Mouse (Mus musculus) layer of hippocampus, postnatal 14 days (tissue): ENCODE measurements around the gene Epha5. TPM values are rescaled to one million over a fixed set of nuclear protein-coding genes. Genes with fewer than 3 reads are reported as not detected.

Source experiments
- DNase-seq, 2 experiments: peaks; one replicate each; pipeline ENCODE4 v3.0.0; 2021 to 2022; ENCODE audit warnings: low spot score in 2 of 2, mixed read lengths in 1 of 2
- total RNA-seq, 2 experiments: library from RNA; stranded (reverse); gene quantifications; 2 replicates each; pipeline ENCODE4 v1.2.3; 2021

The Epha5 gene
- total RNA-seq, 2 experiments from 2014 or later = 158 TPM

- DNase-seq = no peak
Observed at GRCm38 (mm10) chr5:84317839-84318238, 99.3 kb downstream of the Epha5 start.

- DNase-seq = no peak
Observed at GRCm38 (mm10) chr5:84313619-84314018, 103.6 kb downstream of the Epha5 start.

DNA sequence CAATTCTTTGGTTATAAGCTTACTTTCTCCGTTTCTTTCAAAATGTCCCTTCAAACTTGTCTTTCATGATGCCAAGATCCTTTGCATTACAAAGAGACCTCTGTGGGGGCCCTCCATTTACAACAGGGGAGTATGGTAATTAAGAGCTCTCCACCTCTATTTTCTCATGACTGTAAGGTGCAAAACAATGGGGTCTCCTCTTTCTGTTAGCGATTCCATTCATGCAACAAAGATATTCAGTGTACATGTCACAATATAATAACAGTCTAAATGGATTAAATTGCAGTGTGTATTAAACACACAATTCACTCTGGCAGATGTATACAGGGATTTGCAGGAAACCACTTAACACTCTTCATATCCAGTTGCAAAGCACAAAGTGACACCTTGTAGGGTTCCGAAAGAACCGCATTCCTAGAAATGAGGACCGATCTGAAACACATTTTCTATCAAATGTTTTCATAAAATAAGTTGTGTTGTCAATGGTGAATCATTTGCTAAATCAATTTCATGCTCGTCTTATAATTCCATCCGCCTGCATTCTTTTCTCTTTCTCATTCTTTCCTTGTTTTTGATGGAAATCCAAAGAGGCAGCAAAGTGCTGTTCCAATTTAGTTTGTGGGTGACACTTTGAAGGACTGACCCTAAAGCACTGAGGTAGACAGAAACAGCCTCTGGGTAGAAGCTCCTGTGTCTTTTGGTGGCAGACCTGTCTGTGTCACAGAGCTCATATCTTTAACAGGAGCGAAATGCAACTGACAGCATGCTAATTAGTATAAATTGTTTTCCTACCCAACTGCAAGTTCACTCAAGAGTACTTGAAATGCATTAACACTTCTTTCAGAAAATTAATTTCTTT is 118.1 kb downstream of the Epha5 start:
- no peak for DNase-seq

- no peak for DNase-seq
Observed at GRCm38 (mm10) chr5:84289429-84289977, 127.7 kb downstream of the Epha5 start.

GRCm38 (mm10) chr5:84281290-84282017 is 135.7 kb downstream of the Epha5 start:
- DNase-seq = no peak

- no peak for DNase-seq
Observed at GRCm38 (mm10) chr5:84276996-84277395, 140.2 kb downstream of the Epha5 start.

DNA sequence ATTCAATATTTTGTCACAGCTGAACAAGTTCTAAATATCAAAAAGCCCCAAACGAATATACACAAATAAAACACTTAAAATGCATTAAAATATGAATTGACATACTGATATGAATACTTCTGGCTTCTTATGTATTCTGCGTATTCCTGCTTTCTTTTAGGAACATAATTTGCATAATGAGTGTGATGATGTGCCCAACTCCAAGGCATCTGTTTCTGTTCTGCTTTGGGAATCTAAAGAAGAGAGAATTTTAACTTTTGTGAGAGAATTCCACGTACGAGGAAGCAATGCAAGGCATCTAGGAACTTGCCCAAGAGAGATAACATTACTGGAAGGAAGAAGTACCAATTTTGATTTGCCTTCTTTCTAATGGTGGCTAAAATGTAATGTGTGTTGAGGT is 151.8 kb downstream of the Epha5 start:
- DNase-seq = peak in 1 of 2 experiments; percentile 14

GRCm38 (mm10) chr5:84263999-84264398 is 153.2 kb downstream of the Epha5 start:
- no peak for DNase-seq

- DNase-seq = no peak
Observed at GRCm38 (mm10) chr5:84229971-84230370, 187.2 kb downstream of the Epha5 start.

- DNase-seq = no peak
Observed at GRCm38 (mm10) chr5:84208609-84209008, 208.6 kb downstream of the Epha5 start.

GRCm38 (mm10) chr5:84193348-84193747 is 223.8 kb downstream of the Epha5 start:
- DNase-seq = no peak

DNA sequence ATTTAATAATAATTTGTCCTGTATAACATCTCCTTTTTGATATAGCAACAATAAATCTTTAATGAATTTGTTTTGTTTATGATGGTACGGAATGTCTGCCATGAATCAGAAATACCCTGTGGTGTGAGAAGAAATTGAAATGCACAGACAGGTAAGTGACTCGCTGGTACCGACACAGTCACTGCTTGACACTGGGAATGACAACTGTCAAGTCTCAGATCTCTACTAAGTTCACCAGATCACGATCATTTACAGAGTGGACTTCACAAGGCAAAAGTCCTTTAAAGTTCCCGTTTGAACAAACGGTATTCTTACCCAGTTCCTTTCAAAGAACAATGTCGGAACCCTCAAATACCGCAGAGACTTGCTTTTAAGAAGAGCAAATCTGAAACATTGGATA is 233.0 kb downstream of the Epha5 start:
- no peak for DNase-seq

GRCm38 (mm10) chr5:84153095-84153494 is 264.1 kb downstream of the Epha5 start:
- peak; percentile 56 to 76 for DNase-seq

GRCm38 (mm10) chr5:84142138-84142537 is 275.0 kb downstream of the Epha5 start:
- DNase-seq = no peak

- DNase-seq = no peak
Observed at GRCm38 (mm10) chr5:84095947-84096346, 321.2 kb downstream of the Epha5 start.

- no peak for DNase-seq
Observed at GRCm38 (mm10) chr5:84081321-84081720, 335.9 kb downstream of the Epha5 start.

GRCm38 (mm10) chr5:84070976-84071375 is 346.2 kb downstream of the Epha5 start:
- DNase-seq = no peak

DNA sequence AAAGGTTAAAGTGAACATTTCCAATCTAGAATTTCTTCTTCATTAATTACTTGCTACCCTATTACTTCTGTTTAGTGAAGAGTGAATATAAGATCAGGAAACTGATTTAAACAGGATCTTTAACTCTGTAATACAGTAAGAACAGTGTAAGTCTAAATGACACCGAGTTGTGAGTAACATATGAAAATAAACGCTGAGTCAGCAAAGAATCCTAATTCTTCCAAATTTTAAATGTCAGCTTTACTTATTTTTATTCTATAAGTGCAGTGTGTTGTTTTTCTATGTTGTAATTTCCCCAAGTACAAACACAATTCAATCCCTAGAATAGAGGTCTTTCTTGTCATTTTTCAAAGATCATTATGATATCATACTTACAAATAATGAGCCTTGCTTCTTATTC is 363.3 kb downstream of the Epha5 start:
- no peak for DNase-seq

DNA sequence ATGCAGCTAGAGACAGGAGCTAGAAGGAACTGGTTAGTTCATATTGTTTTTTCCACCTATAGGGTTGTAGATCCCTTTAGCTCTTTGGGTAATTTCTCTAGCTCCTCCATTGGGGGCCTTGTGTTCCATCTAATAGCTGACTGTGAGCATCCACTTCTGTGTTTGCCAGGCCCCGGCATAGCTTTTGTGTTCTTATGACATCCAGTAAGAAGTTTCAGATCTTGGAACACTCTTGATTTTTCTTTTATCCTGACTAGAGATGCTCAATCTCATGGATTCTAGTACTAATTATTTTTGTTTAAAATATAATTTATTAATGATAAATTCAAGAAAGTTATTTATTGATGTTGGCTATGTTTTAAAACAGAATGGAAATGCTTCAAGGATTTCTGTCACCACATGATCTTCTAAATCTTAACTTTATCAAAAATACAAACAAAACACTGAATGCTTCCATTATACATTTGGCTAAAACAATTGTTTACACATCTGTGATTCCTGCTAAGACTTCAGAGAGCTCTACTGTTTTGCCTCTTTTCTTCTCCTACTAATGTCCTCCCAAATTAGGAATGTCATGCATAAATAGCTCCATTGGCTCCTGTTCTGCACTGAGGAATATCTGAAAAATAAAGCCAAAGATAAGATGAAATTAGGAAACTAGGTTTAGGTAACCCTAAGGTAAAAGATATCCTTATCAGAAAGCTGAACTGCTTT is 379.8 kb downstream of the Epha5 start:
- no peak for DNase-seq
